Mouse (Mus musculus) MEL (cell line): Measurements from ENCODE around the gene Misp. TPM values are rescaled to one million over a fixed set of nuclear protein-coding genes. Genes with fewer than 3 reads are reported as not detected.

Source experiments
- DNase-seq: peaks from one replicate; pipeline ENCODE4 v3.0.0; 2011; ENCODE audit warnings: low read depth, low spot score
- H3K27ac ChIP-seq: 2 replicates; pipeline ENCODE4 v1.5.1; 2012; ENCODE audit warnings: low read depth, mild to moderate bottlenecking, control low read depth, low read length, moderate library complexity; ENCODE audit not compliant: control insufficient read depth
- H3K27me3 ChIP-seq, 2 experiments: fragments of 150-350 bp in 1 of 2; sonication (generic) in 1 of 2; 2 replicates each; pipeline ENCODE4 v1.6.1; 2012; ENCODE audit warnings: low read length in 2 of 2, mild to moderate bottlenecking in 2 of 2, improper control_type of control experiment in 1 of 2, moderate library complexity in 1 of 2; ENCODE audit not compliant: insufficient read depth in 2 of 2, control insufficient read depth in 1 of 2
- H3K36me3 ChIP-seq, 2 experiments: 2 replicates each; pipeline ENCODE4 v1.6.1; 2012 to 2014; ENCODE audit warnings: low read length in 2 of 2, improper control_type of control experiment in 1 of 2, inconsistent platforms in 1 of 2, mild to moderate bottlenecking in 1 of 2; ENCODE audit not compliant: insufficient read depth in 2 of 2, control insufficient read depth in 1 of 2
- H3K4me1 ChIP-seq, 2 experiments: fragments of 150-350 bp in 1 of 2; sonication (generic) in 1 of 2; 2 replicates each; pipeline ENCODE4 v1.6.1; 2012; ENCODE audit warnings: low read length in 2 of 2, improper control_type of control experiment in 1 of 2, mild to moderate bottlenecking in 1 of 2; ENCODE audit not compliant: insufficient read depth in 2 of 2, control insufficient read depth in 1 of 2
- H3K4me3 ChIP-seq, 2 experiments: fragments of 150-350 bp in 1 of 2; sonication (generic) in 1 of 2; 2 replicates each; pipeline ENCODE4 v1.5.1; 2012; ENCODE audit warnings: low read depth in 2 of 2, low read length in 2 of 2, mild to moderate bottlenecking in 2 of 2, moderate library complexity in 2 of 2, control low read depth in 1 of 2, improper control_type of control experiment in 1 of 2; ENCODE audit not compliant: control insufficient read depth in 1 of 2, insufficient read depth in 1 of 2
- H3K79me2 ChIP-seq: 2 replicates; pipeline ENCODE4 v1.6.1; 2012; ENCODE audit warnings: mild to moderate bottlenecking, low read length, moderate library complexity; ENCODE audit not compliant: control insufficient read depth, poor library complexity, insufficient read depth
- H3K9ac ChIP-seq: 2 replicates; pipeline ENCODE4 v1.6.1; 2012; ENCODE audit warnings: low read depth, mild to moderate bottlenecking, control low read depth, low read length, moderate library complexity; ENCODE audit not compliant: control insufficient read depth, poor library complexity, severe bottlenecking
- H3K9me3 ChIP-seq: fragments of 150-350 bp; sonication (generic); replicated peaks from 2 replicates; pipeline ENCODE4 v1.6.1; 2012; ENCODE audit warnings: mild to moderate bottlenecking, low read length, improper control_type of control experiment, moderate library complexity; ENCODE audit not compliant: insufficient read depth
- BHLHE40 ChIP-seq: IDR thresholded peaks from 2 replicates; pipeline ENCODE4 v1.6.1; 2012; ENCODE audit warnings: low read depth, mild to moderate bottlenecking, inconsistent platforms, low read length, improper control_type of control experiment, borderline replicate concordance
- CTCF ChIP-seq, 3 experiments: IDR thresholded peaks in 2 of 3; conservative IDR thresholded peaks in 1 of 3; 2 replicates each; pipeline ENCODE4 v1.5.1; 2011 to 2012; ENCODE audit warnings: low read length in 3 of 3, low read depth in 2 of 3, mild to moderate bottlenecking in 2 of 3, improper control_type of control experiment in 1 of 3, inconsistent platforms in 1 of 3, mixed read lengths in 1 of 3, moderate library complexity in 1 of 3; ENCODE audit not compliant: control insufficient read depth in 1 of 3, insufficient read depth in 1 of 3, poor library complexity in 1 of 3, severe bottlenecking in 1 of 3
- E2F4 ChIP-seq: IDR thresholded peaks from 2 replicates; pipeline ENCODE4 v1.6.1; 2011; ENCODE audit warnings: low read depth, low read length, improper control_type of control experiment, borderline replicate concordance
- GABPA ChIP-seq: IDR thresholded peaks from 2 replicates; pipeline ENCODE4 v1.6.1; 2012; ENCODE audit warnings: low read depth, mild to moderate bottlenecking, inconsistent platforms, low read length, improper control_type of control experiment, moderate library complexity
- HCFC1 ChIP-seq: IDR thresholded peaks from 2 replicates; pipeline ENCODE4 v1.6.1; 2012; ENCODE audit warnings: low read depth, mild to moderate bottlenecking, inconsistent platforms, low read length, improper control_type of control experiment, moderate library complexity
- JUND ChIP-seq: IDR thresholded peaks from 2 replicates; pipeline ENCODE4 v1.6.1; 2011; ENCODE audit warnings: low read depth, mild to moderate bottlenecking, improper control_type of control experiment, low read length
- KAT2A ChIP-seq: conservative IDR thresholded peaks from 2 replicates; pipeline ENCODE4 v1.6.1; 2012; ENCODE audit warnings: low read depth, low read length, improper control_type of control experiment, inconsistent platforms
- MEF2A ChIP-seq: IDR thresholded peaks from 2 replicates; pipeline ENCODE4 v1.6.1; 2014; ENCODE audit warnings: low read depth, mild to moderate bottlenecking, inconsistent platforms, low read length, improper control_type of control experiment; ENCODE audit not compliant: poor library complexity, insufficient replicate concordance, severe bottlenecking; ENCODE audit errors: extremely low read depth
- NELFE ChIP-seq: IDR thresholded peaks from 2 replicates; pipeline ENCODE4 v1.6.1; 2011; ENCODE audit warnings: low read depth, low read length, improper control_type of control experiment
- POLR2A ChIP-seq, 2 experiments: IDR thresholded peaks; 2 replicates each; pipeline ENCODE4 v1.6.1; 2011 to 2012; ENCODE audit warnings: low read length in 2 of 2, mild to moderate bottlenecking in 2 of 2, control low read depth in 1 of 2, improper control_type of control experiment in 1 of 2, low read depth in 1 of 2, moderate library complexity in 1 of 2; ENCODE audit not compliant: control insufficient read depth in 1 of 2, insufficient read depth in 1 of 2, poor library complexity in 1 of 2
- POLR2AphosphoS5 ChIP-seq: IDR thresholded peaks from 2 replicates; pipeline ENCODE4 v1.6.1; 2012; ENCODE audit warnings: low read depth, borderline replicate concordance, mild to moderate bottlenecking, inconsistent platforms, low read length, moderate library complexity, mixed read lengths
- RAD21 ChIP-seq: IDR thresholded peaks from 2 replicates; pipeline ENCODE4 v1.6.1; 2011; ENCODE audit warnings: mild to moderate bottlenecking, low read depth, low read length, improper control_type of control experiment
- RCOR1 ChIP-seq: IDR thresholded peaks from 2 replicates; pipeline ENCODE4 v1.6.1; 2012; ENCODE audit warnings: low read depth, mild to moderate bottlenecking, inconsistent platforms, low read length, improper control_type of control experiment
- SMC3 ChIP-seq: IDR thresholded peaks from 2 replicates; pipeline ENCODE4 v1.6.1; 2011; ENCODE audit warnings: low read depth, low read length, improper control_type of control experiment
- TAL1 ChIP-seq: IDR thresholded peaks from 2 replicates; pipeline ENCODE4 v1.6.1; 2012; ENCODE audit warnings: mild to moderate bottlenecking, inconsistent platforms, low read length, moderate library complexity, mixed read lengths
- TBP ChIP-seq: IDR thresholded peaks from 2 replicates; pipeline ENCODE4 v1.8.0; 2011; ENCODE audit warnings: low read depth, low read length, improper control_type of control experiment
- TCF12 ChIP-seq: IDR thresholded peaks from 2 replicates; pipeline ENCODE4 v1.6.1; 2014; ENCODE audit warnings: low read depth, mild to moderate bottlenecking, inconsistent platforms, low read length, improper control_type of control experiment, moderate library complexity
- USF1 ChIP-seq: IDR thresholded peaks from 2 replicates; pipeline ENCODE4 v1.6.1; 2014; ENCODE audit warnings: low read depth, mild to moderate bottlenecking, inconsistent platforms, low read length, improper control_type of control experiment, moderate library complexity
- ZC3H11A ChIP-seq: IDR thresholded peaks from 2 replicates; pipeline ENCODE4 v1.6.1; 2012; ENCODE audit warnings: low read depth, mild to moderate bottlenecking, inconsistent platforms, low read length, improper control_type of control experiment
- ZKSCAN1 ChIP-seq: IDR thresholded peaks from 2 replicates; pipeline ENCODE4 v1.6.1; 2012; ENCODE audit warnings: low read depth, mild to moderate bottlenecking, inconsistent platforms, low read length, improper control_type of control experiment, moderate library complexity
- ZMIZ1 ChIP-seq: IDR thresholded peaks from 2 replicates; pipeline ENCODE4 v1.6.1; 2012; ENCODE audit warnings: low read depth, mild to moderate bottlenecking, inconsistent platforms, low read length, improper control_type of control experiment, moderate library complexity
- polyA plus RNA-seq, 2 experiments: library from polyadenylated mRNA; stranded (reverse) in 1 of 2; unstranded in 1 of 2; fragments of >175 nt in 1 of 2; fragments of >200 nt in 1 of 2; gene quantifications; 2 replicates each; pipeline versions ENCODE4 v1.2.1 to v1.2.4; 2012; ENCODE audit warnings: low replicate concordance in 2 of 2, low read depth in 1 of 2; ENCODE audit not compliant: insufficient read length in 2 of 2, insufficient read depth in 1 of 2, missing spikeins in 1 of 2
- total RNA-seq: library from RNA; depleted of rRNA; stranded (reverse); fragments of 300-350 nt; gene quantifications from 2 replicates; pipeline ENCODE4 v1.2.3, GENCODE M21; 2012

Gene Misp
- total and polyA plus RNA-seq, 3 experiments = not detected

- no peak for DNase-seq
- H3K9me3 ChIP-seq = no peaks in the 10 kb centered on the region
- no peak overlapping the region for H3K9ac ChIP-seq
- H3K4me3 ChIP-seq = no peak overlapping the region
- no peak for TF ChIP-seq MEF2A
- no peak for TF ChIP-seq RAD21
- no peak for TF ChIP-seq JUND
- no peak for TF ChIP-seq E2F4
- no peak for TF ChIP-seq SMC3
- TF ChIP-seq TBP = no peak
- TF ChIP-seq HCFC1 = no peak
- TF ChIP-seq ZC3H11A = no peak
- no peak for TF ChIP-seq CTCF (IDR thresholded peaks at IDR 0.05 in 2 of 3, conservative IDR thresholded peaks at IDR 0.05 in 1 of 3; ENCODE audit: control insufficient read depth in 1 of 3, insufficient read depth in 1 of 3, low read depth in 2 of 3, low read length in 3 of 3, poor library complexity in 1 of 3, severe bottlenecking in 1 of 3)
- TF ChIP-seq POLR2AphosphoS5 = no peak
- H3K27me3 ChIP-seq = no peaks in the 10 kb centered on the region
- no peaks in the 10 kb centered on the region for H3K4me1 ChIP-seq
- H3K36me3 ChIP-seq = peaks cover 0 to 6% of the 10 kb centered on the region in 2 experiments; a peak in 2 of 4 replicates
- no peak overlapping the region for H3K27ac ChIP-seq
- H3K79me2 ChIP-seq = no peaks in the 10 kb centered on the region; the same call in 1 of the 2 replicates
Observed at GRCm38 (mm10) chr10:79866601-79867000, 45.8 kb downstream of the Misp start.

- H3K36me3 ChIP-seq = peaks cover 0 to 7% of the 10 kb centered on the region in 2 experiments; a peak in 2 of 4 replicates
- peaks cover 3 to 10% of the 10 kb centered on the region in 2 experiments; a peak in 3 of 4 replicates for H3K4me1 ChIP-seq
- H3K27me3 ChIP-seq = no peaks in the 10 kb centered on the region
Observed at GRCm38 (mm10) chr10:79871845-79872244, 51.1 kb downstream of the Misp start.

More at GRCm38 (mm10) chr10:79871845-79872244, 51.1 kb downstream of the Misp start:
- no peak overlapping the region for H3K9ac ChIP-seq
- no peaks in the 10 kb centered on the region for H3K79me2 ChIP-seq
- H3K27ac ChIP-seq = no peak overlapping the region
- no peaks in the 10 kb centered on the region for H3K9me3 ChIP-seq
- H3K4me3 ChIP-seq = no peak overlapping the region
- TF ChIP-seq POLR2A (IDR thresholded peaks at IDR 0.05; ENCODE audit: control insufficient read depth in 1 of 2, insufficient read depth in 1 of 2, low read depth in 1 of 2, low read length in 2 of 2, poor library complexity in 1 of 2) (no peak), GABPA (no peak), USF1 (no peak), BHLHE40 (no peak), TCF12 (no peak), ZMIZ1 (no peak), ZKSCAN1 (no peak), TBP (no peak), KAT2A (no peak), TAL1 (no peak), RCOR1 (no peak), HCFC1 (no peak), CTCF (IDR thresholded peaks at IDR 0.05 in 2 of 3, conservative IDR thresholded peaks at IDR 0.05 in 1 of 3; ENCODE audit: control insufficient read depth in 1 of 3, insufficient read depth in 1 of 3, low read depth in 2 of 3, low read length in 3 of 3, poor library complexity in 1 of 3, severe bottlenecking in 1 of 3) (no peak), NELFE (no peak), MEF2A (no peak)
- no peak for DNase-seq
